Mouse (Mus musculus): ENCODE measurements around the gene Eif3g. TPM values are rescaled to one million over a fixed set of nuclear protein-coding genes. Genes with fewer than 3 reads are reported as not detected.

Gene Eif3g
- polyA plus RNA-seq, 1 experiment from 2014 or later, result 293 TPM

Small RNA genes lying within 50 kb of the gene (microRNA-seq; reads per million reads assigned to microRNA genes)
- gene Mir7081, result not detected

Other genes with a start within 250 kb of the Eif3g start
- 40.7 and 41.6 TPM in 2 replicates for gene Pin1, start 246.5 kb downstream of the Eif3g start, polyA plus RNA-seq (2015; fragmentation: Nextera tagmentation; extraction: Ambion mirVana)
- 7.4 and 8.3 TPM in 2 replicates for gene Olfm2, start 152.3 kb downstream of the Eif3g start, polyA plus RNA-seq (2015; fragmentation: Nextera tagmentation; extraction: Ambion mirVana)
- gene Col5a3, start 83.6 kb downstream of the Eif3g start, polyA plus RNA-seq (2015; fragmentation: Nextera tagmentation; extraction: Ambion mirVana), result 3.1 and 3.3 TPM in 2 replicates
- gene Rdh8, start 80.1 kb downstream of the Eif3g start, polyA plus RNA-seq (2015; fragmentation: Nextera tagmentation; extraction: Ambion mirVana), result not detected in 2 replicates
- 14.2 and 16.8 TPM in 2 replicates for gene A230050P20Rik, start 30.0 kb downstream of the Eif3g start, polyA plus RNA-seq (2015; fragmentation: Nextera tagmentation; extraction: Ambion mirVana)
- 8.2 and 9.1 TPM in 2 replicates for gene Angptl6, start 18.9 kb downstream of the Eif3g start, polyA plus RNA-seq (2015; fragmentation: Nextera tagmentation; extraction: Ambion mirVana)
- gene Ppan, start 10.4 kb downstream of the Eif3g start, polyA plus RNA-seq (2015; fragmentation: Nextera tagmentation; extraction: Ambion mirVana), result 74.6 and 77.5 TPM in 2 replicates
- gene Dnmt1, start 61.3 kb upstream of the Eif3g start, polyA plus RNA-seq (2015; fragmentation: Nextera tagmentation; extraction: Ambion mirVana), result 75.5 and 75.7 TPM in 2 replicates
- gene S1pr2, start 78.2 kb upstream of the Eif3g start, polyA plus RNA-seq (2015; fragmentation: Nextera tagmentation; extraction: Ambion mirVana), result 38.2 and 39.9 TPM in 2 replicates
- 131 and 141 TPM in 2 replicates for gene Mrpl4, start 104.1 kb upstream of the Eif3g start, polyA plus RNA-seq (2015; fragmentation: Nextera tagmentation; extraction: Ambion mirVana)
- gene Icam1, start 117.4 kb upstream of the Eif3g start, polyA plus RNA-seq (2015; fragmentation: Nextera tagmentation; extraction: Ambion mirVana), result 15.0 and 16.3 TPM in 2 replicates
- gene Icam4, start 130.8 kb upstream of the Eif3g start, polyA plus RNA-seq (2015; fragmentation: Nextera tagmentation; extraction: Ambion mirVana), result 5.9 and 8.6 TPM in 2 replicates
- 0.14 and 0.15 TPM in 2 replicates for gene Icam5, start 133.4 kb upstream of the Eif3g start, polyA plus RNA-seq (2015; fragmentation: Nextera tagmentation; extraction: Ambion mirVana)
- gene Zglp1, start 168.5 kb upstream of the Eif3g start, polyA plus RNA-seq (2015; fragmentation: Nextera tagmentation; extraction: Ambion mirVana), result 0.46 and 0.89 TPM in 2 replicates
- 0.26 and 0.49 TPM in 2 replicates for gene Gm49373, start 174.5 kb upstream of the Eif3g start, polyA plus RNA-seq (2015; fragmentation: Nextera tagmentation; extraction: Ambion mirVana)
- gene Fdx1l, start 175.0 kb upstream of the Eif3g start, polyA plus RNA-seq (2015; fragmentation: Nextera tagmentation; extraction: Ambion mirVana), result 48.7 and 49.7 TPM in 2 replicates
- gene Gm38431, start 193.4 kb upstream of the Eif3g start, polyA plus RNA-seq (2015; fragmentation: Nextera tagmentation; extraction: Ambion mirVana), result 1.2 and 2.1 TPM in 2 replicates
- gene Raver1, start 193.4 kb upstream of the Eif3g start, polyA plus RNA-seq (2015; fragmentation: Nextera tagmentation; extraction: Ambion mirVana), result 40.3 and 40.8 TPM in 2 replicates
- 16.7 and 18.2 TPM in 2 replicates for gene Tyk2, start 232.6 kb upstream of the Eif3g start, polyA plus RNA-seq (2015; fragmentation: Nextera tagmentation; extraction: Ambion mirVana)

All from stomach, embryonic 16.5 days (tissue).